Mouse (Mus musculus) embryonic fibroblast, embryonic 13.5 days (primary cell): Measurements from ENCODE around the gene Olfr1150-ps1.

Experiments
- CTCF ChIP-seq: IDR thresholded peaks from 2 replicates; pipeline ENCODE4 v1.5.1; 2011; ENCODE audit warnings: mild to moderate bottlenecking, control low read depth, low read length, moderate library complexity, borderline replicate concordance; ENCODE audit not compliant: insufficient read depth
- POLR2A ChIP-seq: IDR thresholded peaks from 2 replicates; pipeline ENCODE4 v1.6.1; 2011; ENCODE audit warnings: low read depth, mild to moderate bottlenecking, control low read depth, low read length, moderate library complexity

DNA sequence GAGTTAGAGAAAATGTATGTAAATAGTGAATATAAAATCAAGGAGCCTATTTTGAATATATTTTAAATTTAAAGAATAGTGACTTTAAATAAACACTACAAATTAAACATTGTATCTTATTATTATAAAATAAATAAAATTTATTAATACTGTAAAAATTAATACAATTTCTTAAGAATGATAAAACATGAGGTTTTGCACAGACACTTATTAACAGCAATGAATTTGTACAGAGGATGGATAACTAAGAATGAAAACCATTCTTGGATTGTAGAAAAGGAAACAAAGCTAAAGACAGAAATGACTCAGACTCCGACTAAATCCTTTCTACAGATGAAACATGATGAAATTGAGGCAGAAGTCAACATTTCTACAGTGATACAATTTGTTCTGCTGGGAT, 34.3 kb upstream of the Olfr1150-ps1 start, which contains the start of gene Olfr1145:
- TF ChIP-seq CTCF: no peak
- TF ChIP-seq POLR2A: no peak
